Mouse (Mus musculus) MEL (cell line): ENCODE results near the gene Lhpp.

Source experiments
- CHD2 ChIP-seq: IDR thresholded peaks from 2 replicates; pipeline ENCODE4 v1.6.1; 2011; ENCODE audit warnings: low read length, improper control_type of control experiment
- CTCF ChIP-seq, 3 experiments: IDR thresholded peaks in 2 of 3; conservative IDR thresholded peaks in 1 of 3; 2 replicates each; pipeline ENCODE4 v1.5.1; 2011 to 2012; ENCODE audit warnings: low read length in 3 of 3, low read depth in 2 of 3, mild to moderate bottlenecking in 2 of 3, improper control_type of control experiment in 1 of 3, inconsistent platforms in 1 of 3, mixed read lengths in 1 of 3, moderate library complexity in 1 of 3; ENCODE audit not compliant: control insufficient read depth in 1 of 3, insufficient read depth in 1 of 3, poor library complexity in 1 of 3, severe bottlenecking in 1 of 3
- ELF1 ChIP-seq: IDR thresholded peaks from 2 replicates; pipeline ENCODE4 v1.6.1; 2014; ENCODE audit warnings: low read depth, mild to moderate bottlenecking, inconsistent platforms, low read length, improper control_type of control experiment, moderate library complexity
- EP300 ChIP-seq, 2 experiments: IDR thresholded peaks; 2 replicates each; pipeline ENCODE4 v1.6.1; 2011; ENCODE audit warnings: improper control_type of control experiment in 2 of 2, low read length in 2 of 2, low read depth in 1 of 2, mild to moderate bottlenecking in 1 of 2
- POLR2A ChIP-seq, 2 experiments: IDR thresholded peaks; 2 replicates each; pipeline ENCODE4 v1.6.1; 2011 to 2012; ENCODE audit warnings: low read length in 2 of 2, mild to moderate bottlenecking in 2 of 2, control low read depth in 1 of 2, improper control_type of control experiment in 1 of 2, low read depth in 1 of 2, moderate library complexity in 1 of 2; ENCODE audit not compliant: control insufficient read depth in 1 of 2, insufficient read depth in 1 of 2, poor library complexity in 1 of 2
- RAD21 ChIP-seq: IDR thresholded peaks from 2 replicates; pipeline ENCODE4 v1.6.1; 2011; ENCODE audit warnings: mild to moderate bottlenecking, low read depth, low read length, improper control_type of control experiment
- TAL1 ChIP-seq: IDR thresholded peaks from 2 replicates; pipeline ENCODE4 v1.6.1; 2012; ENCODE audit warnings: mild to moderate bottlenecking, inconsistent platforms, low read length, moderate library complexity, mixed read lengths
- TCF12 ChIP-seq: IDR thresholded peaks from 2 replicates; pipeline ENCODE4 v1.6.1; 2014; ENCODE audit warnings: low read depth, mild to moderate bottlenecking, inconsistent platforms, low read length, improper control_type of control experiment, moderate library complexity
- USF2 ChIP-seq, 2 experiments: IDR thresholded peaks; 2 replicates each; pipeline ENCODE4 v1.6.1; 2011 to 2012; ENCODE audit warnings: improper control_type of control experiment in 2 of 2, low read length in 2 of 2, borderline replicate concordance in 1 of 2, inconsistent platforms in 1 of 2, low read depth in 1 of 2, mild to moderate bottlenecking in 1 of 2; ENCODE audit not compliant: insufficient read depth in 1 of 2

DNA sequence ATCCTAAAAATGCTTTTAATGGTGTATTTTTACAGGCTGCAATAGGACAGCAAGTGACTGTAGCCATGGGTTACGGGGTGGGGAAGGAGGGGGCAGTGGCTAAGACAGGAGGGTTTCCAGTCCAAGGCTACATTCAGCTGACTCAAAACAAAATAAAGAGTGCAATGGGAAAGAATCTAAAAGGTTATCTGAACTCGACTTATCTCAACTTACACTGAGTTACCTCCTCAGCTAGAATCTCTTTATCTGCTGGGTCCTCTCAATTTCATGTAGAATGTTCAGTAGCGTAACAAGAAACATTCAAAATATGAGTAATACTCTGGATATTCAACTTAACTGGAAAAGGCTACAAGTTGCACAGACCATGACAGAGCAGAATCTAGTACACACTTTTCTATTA, 37.7 kb upstream of the Lhpp start:
- no peak for TF ChIP-seq USF2 (IDR thresholded peaks at IDR 0.05; ENCODE audit: borderline replicate concordance in 1 of 2, insufficient read depth in 1 of 2, low read depth in 1 of 2, low read length in 2 of 2)
- TF ChIP-seq CTCF (IDR thresholded peaks at IDR 0.05 in 2 of 3, conservative IDR thresholded peaks at IDR 0.05 in 1 of 3; ENCODE audit: control insufficient read depth in 1 of 3, insufficient read depth in 1 of 3, low read depth in 2 of 3, low read length in 3 of 3, poor library complexity in 1 of 3, severe bottlenecking in 1 of 3) = no peak
- TF ChIP-seq TAL1 = no peak
- TF ChIP-seq EP300 (IDR thresholded peaks at IDR 0.05; ENCODE audit: low read depth in 1 of 2, low read length in 2 of 2) = peak; percentile 29 to 34; a peak in 1 of 4 replicates
- no peak for TF ChIP-seq CHD2
- no peak for TF ChIP-seq ELF1
- TF ChIP-seq TCF12 = no peak
- TF ChIP-seq RAD21 = no peak
- TF ChIP-seq POLR2A (IDR thresholded peaks at IDR 0.05; ENCODE audit: control insufficient read depth in 1 of 2, insufficient read depth in 1 of 2, low read depth in 1 of 2, low read length in 2 of 2, poor library complexity in 1 of 2) = no peak
